Mouse (Mus musculus) inflammation-experienced regulatory T-cells, adult 6 months (primary cell): Measurements from ENCODE around the gene Polr1d. TPM values are rescaled to one million over a fixed set of nuclear protein-coding genes. Genes with fewer than 3 reads are reported as not detected.

Experiments used
- ATAC-seq: one replicate; pipeline ENCODE4 v1.8.0; 2017
- polyA plus RNA-seq, 3 experiments: library from polyadenylated mRNA; unstranded; fragments of 100-300 nt; shearing (Covaris generic); gene quantifications; one replicate each; pipeline ENCODE4 v1.2.1; 2017

Gene Polr1d
- polyA plus RNA-seq, 3 experiments from 2014 or later: 137 to 194 (median 168) TPM

DNA sequence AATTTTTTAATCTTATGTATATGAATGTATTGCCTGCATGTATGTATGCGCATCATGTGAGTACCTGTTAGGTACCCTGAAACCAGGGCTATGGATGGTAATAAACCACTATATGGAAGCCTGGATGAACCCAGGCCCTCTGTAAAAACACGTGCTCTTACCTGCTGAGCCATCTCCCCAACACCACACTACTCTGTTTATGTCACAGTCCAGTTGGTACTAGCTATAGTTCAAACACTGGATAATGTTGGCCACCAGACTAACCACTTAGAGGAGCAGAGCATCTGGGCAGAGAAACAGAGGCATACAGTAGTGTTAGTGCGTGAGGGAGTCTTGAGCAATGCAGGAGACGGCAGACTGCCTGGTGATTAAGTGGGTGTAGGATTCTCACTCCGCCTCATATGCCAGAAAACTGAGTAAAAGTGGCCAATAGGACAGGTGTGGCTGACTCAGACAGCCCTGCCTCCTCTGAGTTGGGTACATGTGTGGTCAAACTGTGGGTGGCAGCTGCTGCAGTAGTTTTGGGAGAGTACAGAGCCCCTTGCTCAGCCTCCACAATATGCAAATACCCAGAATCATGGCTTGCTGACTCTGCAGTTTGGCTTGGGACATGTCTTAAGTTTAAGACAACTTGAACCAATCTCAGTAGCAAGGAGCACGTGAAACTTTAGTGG lies 21.1 kb upstream of the Polr1d start:
- ATAC-seq: peak; percentile 55

- no peak for ATAC-seq
Measured at GRCm38 (mm10) chr5:147056712-147057290, 20.0 kb upstream of the Polr1d start.

- peak; percentile 15 for ATAC-seq
Measured at GRCm38 (mm10) chr5:147057626-147058414, 19.0 kb upstream of the Polr1d start.

DNA sequence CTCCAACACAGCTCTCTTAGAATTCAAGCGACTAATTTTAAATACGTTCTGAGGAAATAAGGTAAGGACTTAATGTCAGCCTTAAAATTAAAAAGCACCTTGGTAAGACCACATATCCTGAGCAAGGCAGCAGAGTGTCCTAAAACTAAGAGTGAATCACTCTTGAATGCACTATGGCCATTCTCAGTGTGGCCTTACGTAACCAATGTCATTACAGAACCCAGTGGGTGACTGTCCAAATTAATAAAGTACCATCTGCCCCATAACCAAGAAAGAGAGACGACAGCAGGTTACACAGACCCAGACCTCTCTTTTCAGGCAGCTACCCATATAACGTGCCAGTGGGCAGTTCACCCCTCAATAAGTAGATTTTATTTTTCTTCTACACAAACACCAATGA lies 18.2 kb upstream of the Polr1d start:
- no peak for ATAC-seq

DNA sequence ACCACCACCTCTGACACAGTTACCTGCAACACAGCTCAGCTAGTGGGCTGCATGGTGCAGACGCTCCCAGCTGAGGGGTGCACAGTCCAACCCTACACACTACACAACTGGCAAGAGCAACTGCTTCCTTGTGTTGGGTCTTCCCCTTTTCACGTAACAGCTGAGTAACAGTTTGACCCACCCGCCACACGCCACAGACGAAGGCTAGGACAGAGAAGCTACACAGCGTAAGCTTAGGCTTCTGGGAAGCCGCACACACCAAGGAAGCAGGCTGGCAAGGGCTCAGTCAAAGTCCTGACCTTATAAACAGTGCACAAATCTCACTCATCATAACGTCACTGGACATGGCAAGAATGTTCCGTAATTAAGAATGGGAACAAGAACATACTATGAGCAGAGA lies 17.5 kb upstream of the Polr1d start:
- no peak for ATAC-seq

DNA sequence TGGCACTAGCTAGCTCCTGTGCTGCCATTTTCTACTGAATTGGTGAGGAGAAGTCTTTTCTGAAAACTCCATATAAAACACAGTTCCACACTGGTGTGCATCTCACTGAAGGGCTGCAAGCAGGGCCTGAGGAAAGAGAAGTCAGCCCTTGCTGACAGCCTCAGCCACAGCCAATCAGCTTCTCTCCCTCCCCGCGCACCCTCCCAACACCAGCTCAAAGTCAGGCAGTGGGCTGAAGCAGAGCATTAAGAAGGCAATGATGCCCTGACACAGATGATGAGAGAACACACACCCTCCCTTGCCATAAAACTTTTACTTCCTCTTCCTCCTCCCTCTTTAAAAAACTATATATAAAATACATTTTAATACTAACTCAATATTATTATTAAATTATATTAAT lies 16.8 kb upstream of the Polr1d start:
- ATAC-seq: no peak

GRCm38 (mm10) chr5:147063215-147063661 lies 13.6 kb upstream of the Polr1d start:
- ATAC-seq: peak; percentile 70

GRCm38 (mm10) chr5:147066129-147066528 lies 10.7 kb upstream of the Polr1d start:
- ATAC-seq: peak; percentile 67

DNA sequence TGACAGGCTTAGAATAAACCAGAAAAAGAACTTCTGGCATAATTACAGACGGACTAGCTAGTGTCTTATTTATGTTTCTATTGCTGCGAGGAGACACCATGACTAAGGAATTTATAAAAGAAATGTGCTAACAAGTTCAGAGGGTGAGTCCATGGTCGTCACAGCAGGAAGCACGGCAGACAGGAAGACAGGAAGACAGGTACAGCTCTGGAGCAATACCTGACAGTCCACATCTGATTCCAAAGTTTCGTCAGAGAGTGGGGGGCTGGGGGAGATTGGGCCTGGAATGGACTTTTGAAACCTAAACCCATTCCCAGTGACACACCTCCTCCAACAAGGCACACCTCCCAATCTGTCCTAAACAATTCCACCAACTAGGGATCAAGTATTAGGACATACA lies 9.9 kb upstream of the Polr1d start:
- no peak for ATAC-seq

DNA sequence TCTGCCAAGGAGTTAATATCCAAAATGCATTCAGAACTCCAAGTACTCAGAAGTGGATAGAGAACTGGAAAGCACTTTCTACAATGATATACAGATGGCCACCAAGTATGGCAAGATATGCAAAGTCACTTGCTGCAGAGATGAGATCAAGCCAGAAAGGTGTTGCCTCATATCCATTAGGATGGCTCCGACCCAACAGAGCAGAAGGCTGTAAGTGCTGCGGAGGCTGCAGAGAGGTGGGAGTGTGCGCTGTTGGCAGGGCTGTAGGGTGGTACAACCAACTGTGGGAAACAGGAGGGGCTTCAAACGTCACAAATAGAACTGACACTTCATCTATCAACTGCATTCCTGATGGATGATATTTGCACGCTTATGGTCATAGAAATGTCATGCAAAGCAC lies 8.0 kb upstream of the Polr1d start:
- no peak for ATAC-seq

GRCm38 (mm10) chr5:147070791-147071516 lies 5.9 kb upstream of the Polr1d start:
- ATAC-seq: peak; percentile 29

DNA sequence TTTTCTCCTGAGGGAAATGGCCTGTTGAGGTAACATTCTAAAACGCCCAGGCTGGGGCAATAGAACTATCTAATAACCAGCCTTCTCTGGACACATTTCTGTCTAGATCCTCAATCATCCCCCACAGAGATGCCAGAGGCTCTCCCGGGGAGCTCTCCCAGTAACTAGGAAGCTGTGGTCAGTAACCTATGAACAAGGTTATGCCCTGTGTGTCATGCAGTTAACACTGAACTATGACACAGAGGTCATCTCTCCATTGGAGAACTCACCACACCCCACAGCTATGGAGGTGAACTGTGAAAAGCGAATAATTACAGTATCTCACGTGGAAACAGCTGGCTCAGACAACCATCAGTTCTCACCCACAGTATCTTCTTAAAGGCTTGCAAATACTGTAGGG lies 5.0 kb upstream of the Polr1d start:
- ATAC-seq: no peak

DNA sequence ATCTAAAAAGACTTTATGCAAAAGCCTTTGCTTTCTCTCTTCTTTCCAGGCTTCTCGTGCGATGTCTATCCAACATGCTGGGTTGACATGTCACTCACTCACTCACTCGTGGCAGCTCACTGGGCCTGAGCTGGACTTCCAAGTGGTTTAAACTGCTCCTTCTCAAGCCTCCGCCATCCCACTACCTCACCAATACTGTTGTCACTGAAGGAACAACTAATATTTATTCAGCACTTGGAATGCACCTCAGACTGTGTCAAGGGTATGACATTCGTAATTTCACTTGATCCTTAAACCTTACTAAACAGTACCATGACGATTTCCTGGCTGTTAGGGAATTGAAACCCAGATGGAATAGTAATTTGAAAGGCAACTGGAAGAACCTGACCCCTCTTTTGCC lies 3.0 kb upstream of the Polr1d start:
- no peak for ATAC-seq

DNA sequence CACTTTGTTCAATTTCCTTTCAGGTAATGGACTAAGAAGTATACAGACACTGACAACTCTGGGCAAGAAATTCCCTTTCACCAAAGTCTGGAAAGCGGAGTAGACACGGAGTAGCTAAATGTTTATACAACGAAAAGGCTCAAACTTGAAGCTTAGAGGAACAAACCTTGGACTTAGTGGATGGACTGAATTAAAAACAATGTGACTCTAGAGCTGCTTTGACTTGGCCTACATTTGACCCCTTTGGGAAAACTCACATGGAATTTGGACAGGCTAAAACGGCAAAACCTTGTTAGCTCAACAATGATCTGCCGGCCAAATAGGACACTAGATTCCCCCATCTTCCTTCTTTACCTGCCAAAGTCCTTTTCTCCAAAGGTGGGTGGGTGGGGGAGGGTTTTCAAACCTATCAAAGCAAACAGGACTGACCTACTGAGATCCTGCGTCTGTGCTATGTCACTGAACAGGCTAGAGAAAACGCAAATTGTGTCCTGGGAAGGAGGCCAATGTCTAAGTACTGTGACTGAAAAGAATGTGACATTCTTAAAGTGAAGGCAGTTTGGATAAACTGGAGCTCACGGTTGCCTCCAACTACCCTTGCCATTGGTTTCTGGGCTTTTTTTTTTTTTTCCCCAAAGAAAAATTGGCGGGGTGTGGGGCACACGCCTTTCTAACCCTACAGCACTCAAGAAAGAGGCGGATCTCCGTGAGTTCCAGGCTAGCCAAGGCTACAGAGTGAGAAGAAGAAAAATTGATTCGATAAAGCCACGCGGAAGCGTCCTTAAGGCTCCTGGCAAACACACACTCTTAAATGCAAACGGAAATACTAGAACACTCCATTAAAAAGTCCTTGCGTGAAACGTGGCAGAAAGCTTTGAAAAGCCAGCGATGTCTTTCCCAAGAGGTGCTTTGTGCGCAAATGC lies 1.5 kb upstream of the Polr1d start:
- no peak for ATAC-seq

DNA sequence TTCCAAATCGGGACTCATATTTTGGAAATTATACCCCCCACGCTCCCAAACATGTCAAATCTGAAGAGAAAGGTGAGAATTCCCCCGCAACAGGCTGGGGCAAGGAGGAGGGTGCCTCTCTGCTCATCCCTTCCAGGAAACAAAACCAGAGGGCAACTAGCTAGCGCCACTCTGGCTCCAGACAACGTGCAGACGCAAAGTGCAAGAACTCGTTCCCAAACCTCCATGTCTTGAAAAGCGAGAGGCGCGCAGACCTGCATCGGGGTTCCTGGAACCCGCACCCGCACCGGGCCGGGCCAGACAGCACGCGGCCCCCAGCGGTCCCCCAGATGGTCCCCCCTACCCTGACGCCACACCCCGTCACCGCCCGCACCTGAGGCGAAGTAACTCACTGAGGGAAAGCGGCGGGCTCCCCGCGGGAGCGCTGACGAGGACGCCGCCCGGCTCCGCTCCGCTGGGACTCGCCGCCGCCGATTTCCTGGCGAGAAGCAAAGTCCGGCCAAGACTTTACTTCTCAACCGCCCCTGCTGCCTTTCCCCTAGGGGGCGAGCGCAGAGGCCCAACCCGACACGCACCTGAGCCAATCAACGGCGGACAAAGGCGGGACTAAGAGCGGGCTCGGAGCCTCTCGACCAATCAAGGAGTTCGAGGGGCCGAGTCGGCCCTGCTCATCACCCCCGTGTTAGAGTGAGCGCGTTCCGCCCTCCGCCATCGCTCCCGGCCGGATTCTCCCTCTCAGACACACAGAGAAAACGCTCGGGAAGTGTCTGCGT lies 638 bp upstream of the Polr1d start, which contains the start of gene Lnx2:
Gene Lnx2 (minus strand): TSS at position 561 of the 773 bp plus-strand sequence.
- ATAC-seq: peak; percentile 87

DNA sequence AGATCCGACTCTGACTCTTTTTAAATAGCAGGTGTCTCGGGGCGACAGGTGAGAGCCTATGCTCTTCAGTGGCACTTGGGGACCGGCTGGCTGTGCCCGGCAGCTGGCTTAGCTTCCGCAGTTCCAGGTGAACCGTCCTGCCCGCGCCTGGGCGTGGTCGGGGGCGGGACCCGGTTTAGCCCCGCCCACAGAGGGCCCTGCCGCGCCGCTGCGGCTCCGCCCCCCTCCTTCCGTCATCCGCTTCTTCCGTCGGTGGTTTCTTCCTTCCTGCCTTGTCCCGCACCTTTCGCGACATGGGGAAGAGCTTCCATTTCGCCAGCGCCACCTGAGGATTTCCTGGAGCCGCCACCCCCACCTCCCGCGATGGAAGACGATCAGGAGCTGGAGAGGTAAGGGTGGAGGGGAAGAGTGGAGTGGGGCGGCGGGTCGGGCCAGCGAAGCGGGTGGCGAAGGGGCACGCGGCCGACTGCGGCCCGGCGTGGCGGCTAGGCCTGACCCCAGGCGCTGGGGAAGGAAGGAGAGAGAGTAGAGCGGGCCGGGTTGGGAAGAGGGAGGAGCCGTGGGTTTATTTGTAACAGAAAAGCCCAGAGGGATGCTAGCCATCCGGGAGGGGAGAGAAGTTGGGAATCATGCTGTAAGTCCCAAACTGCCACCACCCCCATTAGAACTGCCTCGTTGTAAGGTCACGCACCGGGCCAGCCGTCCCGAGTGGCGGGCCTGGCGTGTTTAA lies 620 bp downstream of the Polr1d start:
- ATAC-seq: peak; percentile 67

GRCm38 (mm10) chr5:147078110-147078900 lies 1.5 kb downstream of the Polr1d start:
- ATAC-seq: no peak

GRCm38 (mm10) chr5:147085201-147085894 lies 8.5 kb downstream of the Polr1d start:
- ATAC-seq: no peak

GRCm38 (mm10) chr5:147086816-147087215 lies 10.0 kb downstream of the Polr1d start:
- ATAC-seq: no peak
